Mouse (Mus musculus) kidney, embryonic 16.5 days (tissue): ENCODE data around the gene Gm20388. TPM values are rescaled to one million over a fixed set of nuclear protein-coding genes. Genes with fewer than 3 reads are reported as not detected.

Experiments
- ATAC-seq: fragments of 200-750 bp; cut with Nextera tagmentation; 2 replicates; pipeline ENCODE4 v1.8.0; 2017; ENCODE audit warnings: moderate TSS enrichment; ENCODE audit not compliant: low FRiP score, low TSS enrichment
- H3K27ac ChIP-seq: fragments of 300-500 bp; sonication (generic); 2 replicates; pipeline ENCODE4 v1.5.1; 2014; ENCODE audit warnings: low read length
- H3K27me3 ChIP-seq: fragments of 300-500 bp; sonication (generic); 2 replicates; pipeline ENCODE4 v1.6.1; 2014; ENCODE audit warnings: low read length, control low read depth, mixed read lengths; ENCODE audit not compliant: insufficient read depth
- H3K36me3 ChIP-seq: fragments of 300-500 bp; sonication (generic); 2 replicates; pipeline ENCODE4 v1.6.1; 2014; ENCODE audit warnings: low read length, control low read depth, mixed read lengths; ENCODE audit not compliant: insufficient read depth
- H3K4me1 ChIP-seq: fragments of 300-500 bp; sonication (generic); 2 replicates; pipeline ENCODE4 v1.6.1; 2014; ENCODE audit warnings: low read length, control low read depth, mixed read lengths; ENCODE audit not compliant: insufficient read depth
- H3K4me2 ChIP-seq: fragments of 300-500 bp; sonication (generic); replicated peaks from 2 replicates; pipeline ENCODE4 v1.6.1; 2014; ENCODE audit warnings: low read depth, low read length
- H3K4me3 ChIP-seq: fragments of 300-500 bp; sonication (generic); 2 replicates; pipeline ENCODE4 v1.5.1; 2014; ENCODE audit warnings: mild to moderate bottlenecking, low read length
- H3K9ac ChIP-seq: fragments of 300-500 bp; sonication (generic); replicated peaks from 2 replicates; pipeline ENCODE4 v1.6.1; 2014; ENCODE audit warnings: low read length
- H3K9me3 ChIP-seq: fragments of 300-500 bp; sonication (generic); 2 replicates; pipeline ENCODE4 v1.6.1; 2016; ENCODE audit warnings: low read length, control low read depth
- WGBS: fragments of 180-500 bp; shearing (Covaris S2); extraction: QIAGEN DNeasy Blood & Tissue Kit; methylation state at CpG from one replicate; pipeline ENCODE4 v1.1.7; 2014; 5-methylcytosine and 5-hydroxymethylcytosine counted together
- polyA plus RNA-seq: library from polyadenylated mRNA; unstranded; fragments of >200 nt; fragmentation: Nextera tagmentation; extraction: Ambion mirVana; gene quantifications from 2 replicates; pipeline ENCODE4 v1.2.1, GENCODE M21; 2015

Gene Gm20388
- polyA plus RNA-seq, 1 experiment from 2014 or later, result 7.7 TPM

- peak overlapping the region; percentile 87 for H3K27ac ChIP-seq
- no peak overlapping the region for H3K4me3 ChIP-seq
- 41% methylated on average over 14 of the region's 14 CpGs for WGBS
- peak; percentile 37; the same call in 1 of the 2 replicates for ATAC-seq
- H3K4me2 ChIP-seq, result peak overlapping the region; percentile 31
- no peaks in the 10 kb centered on the region for H3K9me3 ChIP-seq
- peak overlapping the region; percentile 37 for H3K9ac ChIP-seq
- peaks cover 70% of the 10 kb centered on the region for H3K4me1 ChIP-seq
- no peaks in the 10 kb centered on the region for H3K27me3 ChIP-seq
- H3K36me3 ChIP-seq, result no peaks in the 10 kb centered on the region
These were observed 2612.4 kb downstream of the Gm20388 start for GRCm38 (mm10) chr8:122522796-122523651.

DNA sequence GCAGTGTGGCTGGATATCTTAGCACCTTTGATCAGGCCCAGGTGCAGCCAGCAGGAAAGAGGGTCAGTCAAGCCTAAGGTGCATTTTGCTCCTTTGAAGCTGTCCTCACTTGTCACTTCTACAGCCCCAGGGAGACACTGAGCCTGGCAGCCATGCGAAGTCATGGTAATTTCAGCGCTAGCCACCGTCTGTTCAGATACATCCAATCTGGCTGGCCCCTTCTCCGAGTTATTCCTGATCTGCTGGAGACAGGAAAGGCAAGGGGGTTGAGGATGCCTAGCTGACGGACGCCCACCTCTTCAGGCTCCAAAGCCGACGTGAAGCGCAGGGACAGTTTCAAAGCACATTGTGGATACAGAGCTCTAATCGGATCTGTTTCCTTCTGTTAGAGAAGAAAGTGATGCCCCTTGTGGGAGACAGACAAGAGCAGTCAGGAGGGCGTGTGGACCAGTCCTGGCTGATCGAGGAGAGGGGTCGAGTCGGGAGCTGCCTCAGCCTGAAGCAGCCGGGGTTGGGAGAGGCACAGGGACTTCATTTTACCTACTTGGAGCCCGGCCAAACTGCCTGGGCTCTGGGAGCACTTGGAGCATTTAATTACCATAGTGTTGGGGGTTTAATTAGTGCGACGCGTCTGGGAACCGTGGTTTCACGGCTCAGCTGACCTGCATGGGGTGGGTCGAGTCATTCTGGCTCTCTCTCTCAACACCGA lies 2613.2 kb downstream of the Gm20388 start:
- peak; percentile 20; the same call in 1 of the 2 replicates for ATAC-seq
- H3K27ac ChIP-seq, result peak overlapping the region; percentile 87
- H3K36me3 ChIP-seq, result no peaks in the 10 kb centered on the region
- 7% methylated on average over 23 of the region's 23 CpGs for WGBS
- no peaks in the 10 kb centered on the region for H3K27me3 ChIP-seq
- H3K9ac ChIP-seq, result peak overlapping the region; percentile 32
- peak overlapping the region; percentile 31 for H3K4me2 ChIP-seq
- no peaks in the 10 kb centered on the region for H3K9me3 ChIP-seq
- peaks cover 63% of the 10 kb centered on the region for H3K4me1 ChIP-seq
- no peak overlapping the region for H3K4me3 ChIP-seq

GRCm38 (mm10) chr8:122524506-122524905 lies 2613.9 kb downstream of the Gm20388 start:
- WGBS, result 48% methylated on average over 6 of the region's 6 CpGs
- H3K27me3 ChIP-seq, result no peaks in the 10 kb centered on the region
- H3K27ac ChIP-seq, result peak overlapping the region; percentile 87
- H3K4me1 ChIP-seq, result peaks cover 61% of the 10 kb centered on the region
- no peak overlapping the region for H3K4me3 ChIP-seq
- no peaks in the 10 kb centered on the region for H3K9me3 ChIP-seq
- peak overlapping the region; percentile 31; the same call in 1 of the 2 replicates for H3K4me2 ChIP-seq
- no peak for ATAC-seq
- H3K9ac ChIP-seq, result no peak overlapping the region; the same call in 1 of the 2 replicates
- no peaks in the 10 kb centered on the region for H3K36me3 ChIP-seq

GRCm38 (mm10) chr8:122525004-122525403 lies 2614.4 kb downstream of the Gm20388 start:
- Histone ChIP-seq H3K4me1 (peaks cover 61% of the 10 kb centered on the region), H3K36me3 (no peaks in the 10 kb centered on the region), H3K9me3 (no peaks in the 10 kb centered on the region), H3K27ac (peak overlapping the region; percentile 87; the same call in 1 of the 2 replicates), H3K4me3 (no peak overlapping the region), H3K9ac (no peak overlapping the region), H3K4me2 (no peak overlapping the region), H3K27me3 (no peaks in the 10 kb centered on the region)
- no peak for ATAC-seq
- 75% methylated on average over 6 of the region's 6 CpGs for WGBS

- Histone ChIP-seq H3K27me3 (no peaks in the 10 kb centered on the region), H3K4me2 (no peak overlapping the region), H3K4me3 (no peak overlapping the region), H3K36me3 (no peaks in the 10 kb centered on the region), H3K27ac (peak overlapping the region; percentile 87), H3K4me1 (peaks cover 53% of the 10 kb centered on the region), H3K9ac (peak overlapping the region; percentile 33; the same call in 1 of the 2 replicates), H3K9me3 (no peaks in the 10 kb centered on the region)
- no peak for ATAC-seq
- WGBS, result 71% methylated on average over 3 of the region's 3 CpGs
These were observed 2615.4 kb downstream of the Gm20388 start for GRCm38 (mm10) chr8:122526084-122526483.

- H3K27me3 ChIP-seq, result no peaks in the 10 kb centered on the region
- 48% methylated on average over 7 of the region's 7 CpGs for WGBS
- H3K4me1 ChIP-seq, result peaks cover 57% of the 10 kb centered on the region
- H3K9me3 ChIP-seq, result no peaks in the 10 kb centered on the region
- peak overlapping the region; percentile 87 for H3K27ac ChIP-seq
- H3K36me3 ChIP-seq, result no peaks in the 10 kb centered on the region
- peak; percentile 54 for ATAC-seq
- H3K9ac ChIP-seq, result peak overlapping the region; percentile 33
- H3K4me3 ChIP-seq, result no peak overlapping the region
- no peak overlapping the region for H3K4me2 ChIP-seq
These were observed 2616.0 kb downstream of the Gm20388 start for GRCm38 (mm10) chr8:122526526-122527170.

DNA sequence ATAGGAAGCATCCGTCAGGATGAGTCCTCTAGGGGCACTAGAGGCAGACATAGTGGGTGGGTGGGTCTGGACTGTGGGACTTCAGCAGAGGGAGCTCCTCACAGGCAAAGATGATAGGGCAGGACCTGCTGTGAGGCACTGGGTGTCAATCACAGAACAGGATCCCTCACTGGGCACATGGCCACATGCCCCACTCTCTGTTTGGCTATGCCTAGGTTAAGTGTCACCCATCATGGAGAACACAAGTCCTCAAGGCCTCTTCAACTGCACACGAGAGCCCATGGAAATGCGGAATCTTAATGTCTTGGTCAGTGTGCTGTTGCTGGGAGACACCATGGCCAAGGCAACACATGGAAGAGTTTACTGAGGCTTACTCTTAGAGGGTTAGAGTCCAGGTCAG lies 2617.3 kb downstream of the Gm20388 start:
- WGBS, result 95% methylated on average over 3 of the region's 3 CpGs
- Histone ChIP-seq H3K4me1 (peaks cover 55% of the 10 kb centered on the region), H3K9ac (no peak overlapping the region), H3K4me2 (no peak overlapping the region), H3K36me3 (no peaks in the 10 kb centered on the region), H3K27ac (no peak overlapping the region), H3K27me3 (no peaks in the 10 kb centered on the region), H3K4me3 (no peak overlapping the region), H3K9me3 (no peaks in the 10 kb centered on the region)
- no peak for ATAC-seq

GRCm38 (mm10) chr8:122529159-122529558 lies 2618.5 kb downstream of the Gm20388 start:
- no peaks in the 10 kb centered on the region for H3K9me3 ChIP-seq
- no peaks in the 10 kb centered on the region for H3K36me3 ChIP-seq
- WGBS, result 88% methylated on average over 4 of the region's 4 CpGs
- no peak for ATAC-seq
- no peaks in the 10 kb centered on the region for H3K27me3 ChIP-seq
- H3K4me1 ChIP-seq, result peaks cover 47% of the 10 kb centered on the region
- no peak overlapping the region for H3K9ac ChIP-seq
- no peak overlapping the region for H3K27ac ChIP-seq
- H3K4me2 ChIP-seq, result no peak overlapping the region
- no peak overlapping the region for H3K4me3 ChIP-seq

GRCm38 (mm10) chr8:122531312-122531711 lies 2620.7 kb downstream of the Gm20388 start:
- Histone ChIP-seq H3K4me3 (no peak overlapping the region), H3K27me3 (no peaks in the 10 kb centered on the region), H3K4me2 (no peak overlapping the region), H3K27ac (peak overlapping the region; percentile 55), H3K4me1 (peaks cover 30% of the 10 kb centered on the region), H3K9ac (no peak overlapping the region), H3K36me3 (no peaks in the 10 kb centered on the region), H3K9me3 (no peaks in the 10 kb centered on the region)
- ATAC-seq, result no peak
- WGBS, result 54% methylated on average over 8 of the region's 8 CpGs
